11 mouse cellular contexts compared by ENCODE assay signal in the genomic region with DNA sequence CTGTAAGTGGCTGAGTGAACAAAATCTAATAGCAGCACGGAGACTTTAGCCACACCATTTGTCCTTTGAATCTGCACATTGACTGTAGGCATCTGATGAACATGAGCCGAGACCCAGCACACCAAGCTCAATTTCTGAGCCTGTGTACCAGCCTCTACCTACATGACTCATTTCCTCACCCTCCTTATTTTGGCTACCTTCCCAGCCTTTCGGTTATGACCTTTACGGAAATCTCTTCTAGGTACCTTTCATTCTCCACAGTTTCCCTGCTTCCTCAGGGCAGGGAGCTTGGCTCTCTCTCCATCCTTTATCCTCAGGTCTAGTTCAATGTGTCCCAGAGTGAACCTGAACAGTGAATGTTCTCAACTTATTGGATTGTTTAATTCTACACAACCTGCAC.
A peak's percentile ranks its signal among the peaks of the same experiment; 100 is the strongest.
DNase-seq lines count a peak whose midpoint lies in the region; ATAC-seq lines count a peak whose summit lies in the region.
"Had no signal": no experiment of that assay in that cellular context is flagged by ENCODE, and none has a peak within 500 bp of the region (broad histone marks: within the 10 kb centered on the region; RNA-seq: fewer than 3 reads in every experiment).

No protein-coding gene starts in this region.

- H3K9me3 ChIP-seq in kidney, embryonic 14.5 days (ENCODE audit: control insufficient read depth, low read length) = no peaks in the 10 kb centered on the region
- H3K9me3 ChIP-seq: limb, embryonic 10.5 days; midbrain, embryonic 12.5 days; neural tube, embryonic 13.5 days had no signal

- peak; percentile 2 to 10 for DNase-seq in kidney, adult 8-10 months
- DNase-seq in cerebellum, adult 11-12 months = peak; percentile 30
- peak; percentile 4 to 41 for DNase-seq in cerebellum, postnatal 14 days
- DNase-seq in kidney, postnatal 10 days = peak; percentile 16
- DNase-seq in layer of hippocampus, postnatal 25 days (ENCODE audit: extremely low spot score in 1 of 2, low spot score in 1 of 2) = no peak
- no peak for DNase-seq in thymus, adult 18-20 months
- DNase-seq: right cerebral cortex, postnatal 14 days had no signal

- no peaks in the 10 kb centered on the region for H3K4me1 ChIP-seq in kidney, embryonic 14.5 days (ENCODE audit: control insufficient read depth, insufficient read depth, low read length)
- H3K4me1 ChIP-seq: limb, embryonic 10.5 days; midbrain, embryonic 12.5 days; neural tube, embryonic 13.5 days had no signal

- no peak overlapping the region for H3K4me3 ChIP-seq in kidney, embryonic 14.5 days (ENCODE audit: low read length)
- H3K4me3 ChIP-seq: limb, embryonic 10.5 days; midbrain, embryonic 12.5 days; neural tube, embryonic 13.5 days had no signal

- 79% methylated on average over 4 of the region's 4 CpGs for WGBS in kidney, embryonic 14.5 days

- no peak overlapping the region for H3K4me2 ChIP-seq in kidney, embryonic 14.5 days (replicated peaks; ENCODE audit: low read depth, low read length)
- H3K4me2 ChIP-seq: midbrain, embryonic 12.5 days; neural tube, embryonic 13.5 days had no signal

- no peak overlapping the region for H3K27ac ChIP-seq in kidney, embryonic 14.5 days (ENCODE audit: low read depth, low read length)
- H3K27ac ChIP-seq: limb, embryonic 10.5 days; midbrain, embryonic 12.5 days; neural tube, embryonic 13.5 days had no signal

- H3K9ac ChIP-seq in kidney, embryonic 14.5 days (ENCODE audit: low read depth, low read length) = no peak overlapping the region
- H3K9ac ChIP-seq: midbrain, embryonic 12.5 days; neural tube, embryonic 13.5 days had no signal

- no peaks in the 10 kb centered on the region for H3K27me3 ChIP-seq in kidney, embryonic 14.5 days (ENCODE audit: control insufficient read depth, insufficient read depth, low read length)
- H3K27me3 ChIP-seq: midbrain, embryonic 12.5 days; neural tube, embryonic 13.5 days had no signal

- no peaks in the 10 kb centered on the region for H3K36me3 ChIP-seq in kidney, embryonic 14.5 days (ENCODE audit: control insufficient read depth, insufficient read depth, low read length)
- H3K36me3 ChIP-seq: limb, embryonic 10.5 days; midbrain, embryonic 12.5 days; neural tube, embryonic 13.5 days had no signal

- no peak for ATAC-seq in kidney, embryonic 14.5 days (ENCODE audit: low FRiP score, low TSS enrichment)

Comparison
In these comparisons a context has a peak if more than half of its experiments do, and no peak if none do; other contexts are left out.
1. DNase-seq: peak in kidney, adult 8-10 months (2 of 2), cerebellum, adult 11-12 months (single experiment), cerebellum, postnatal 14 days (2 of 2) and kidney, postnatal 10 days (single experiment); none in layer of hippocampus, postnatal 25 days (0 of 2) and thymus, adult 18-20 months (0 of 2).